Mouse (Mus musculus): Measurements from ENCODE around the gene Syt12. TPM values are rescaled to one million over a fixed set of nuclear protein-coding genes. Genes with fewer than 3 reads are reported as not detected.

Syt12 gene
- polyA plus RNA-seq, 2 experiments from 2014 or later: not detected

GRCm38 (mm10) chr19:4442408-4442807 lies 34.8 kb downstream of the Syt12 start:
- no peak for ATAC-seq

- no peak for ATAC-seq
Observed at GRCm38 (mm10) chr19:4441621-4442161, 35.6 kb downstream of the Syt12 start.

- peak; percentile 63 for ATAC-seq
Observed at GRCm38 (mm10) chr19:4441090-4441591, 36.1 kb downstream of the Syt12 start.

GRCm38 (mm10) chr19:4440222-4440621 lies 37.0 kb downstream of the Syt12 start:
- ATAC-seq: no peak

GRCm38 (mm10) chr19:4439161-4439801 lies 38.0 kb downstream of the Syt12 start, which contains the start of gene Rhod:
Rhod (minus strand) TSS chr19:4439432.
- ATAC-seq: peak; percentile 23

- ATAC-seq: peak; percentile 25
Observed at GRCm38 (mm10) chr19:4438791-4439160, 38.5 kb downstream of the Syt12 start.

- peak; percentile 46 for ATAC-seq
Observed at GRCm38 (mm10) chr19:4437886-4438285, 39.4 kb downstream of the Syt12 start.

- ATAC-seq: no peak
Observed at GRCm38 (mm10) chr19:4436254-4436653, 41.0 kb downstream of the Syt12 start.

GRCm38 (mm10) chr19:4434999-4435398 lies 42.2 kb downstream of the Syt12 start:
- ATAC-seq: no peak

GRCm38 (mm10) chr19:4433756-4434155 lies 43.5 kb downstream of the Syt12 start:
- no peak for ATAC-seq

- no peak for ATAC-seq
Observed at GRCm38 (mm10) chr19:4430091-4430620, 47.1 kb downstream of the Syt12 start.

GRCm38 (mm10) chr19:4425610-4426366 lies 51.5 kb downstream of the Syt12 start:
- ATAC-seq: no peak

- ATAC-seq: no peak
Observed at GRCm38 (mm10) chr19:4423021-4423420, 54.2 kb downstream of the Syt12 start.

GRCm38 (mm10) chr19:4422581-4422980 lies 54.7 kb downstream of the Syt12 start:
- ATAC-seq: no peak

- no peak for ATAC-seq
Observed at GRCm38 (mm10) chr19:4420153-4420910, 56.9 kb downstream of the Syt12 start.

- no peak for ATAC-seq
Observed at GRCm38 (mm10) chr19:4419711-4420110, 57.5 kb downstream of the Syt12 start.

- ATAC-seq: no peak
Observed at GRCm38 (mm10) chr19:4417713-4418112, 59.5 kb downstream of the Syt12 start.

GRCm38 (mm10) chr19:4417183-4417582 lies 60.1 kb downstream of the Syt12 start:
- no peak for ATAC-seq

GRCm38 (mm10) chr19:4414631-4415030 lies 62.6 kb downstream of the Syt12 start:
- ATAC-seq: no peak

GRCm38 (mm10) chr19:4409062-4409461 lies 68.2 kb downstream of the Syt12 start:
- no peak for ATAC-seq

- ATAC-seq: no peak
Observed at GRCm38 (mm10) chr19:4404840-4405239, 72.4 kb downstream of the Syt12 start.

- no peak for ATAC-seq
Observed at GRCm38 (mm10) chr19:4398959-4399358, 78.3 kb downstream of the Syt12 start.

GRCm38 (mm10) chr19:4398630-4398948 lies 78.7 kb downstream of the Syt12 start:
- ATAC-seq: no peak
